Mouse (Mus musculus): ENCODE measurements around the gene Irf1.

GRCm38 (mm10) chr11:53819511-53819910 is 49.7 kb downstream of the Irf1 start:
- TF ChIP-seq POLR2A (IDR thresholded peaks at IDR 0.05; ENCODE audit: borderline replicate concordance, insufficient read depth, low read length) (no peak), CTCF (IDR thresholded peaks at IDR 0.05; ENCODE audit: borderline replicate concordance, insufficient read depth, low read depth, low read length) (no peak)

All from cerebellum, adult 2 months (tissue).